Mouse (Mus musculus) cerebellum, postnatal 36 days (tissue): Measurements from ENCODE around the gene Ifih1.

Experiments
- DNase-seq, 2 experiments: peaks; one replicate each; pipeline ENCODE4 v3.0.0; 2021 to 2022; ENCODE audit warnings: mixed read lengths in 2 of 2

Gene Ifih1

GRCm38 (mm10) chr2:62646014-62646645 lies at the start of gene Ifih1:
TSS of gene Ifih1 (minus strand) at chr2:62646255.
- DNase-seq: no peak

GRCm38 (mm10) chr2:62685934-62686333 lies 39.9 kb upstream of the Ifih1 start:
- DNase-seq: no peak

GRCm38 (mm10) chr2:62684989-62685595 lies 39.0 kb upstream of the Ifih1 start:
- DNase-seq: no peak

GRCm38 (mm10) chr2:62681667-62682066 lies 35.6 kb upstream of the Ifih1 start:
- DNase-seq: peak; percentile 3 to 7

- no peak for DNase-seq
These were observed 26.7 kb upstream of the Ifih1 start for GRCm38 (mm10) chr2:62672788-62673187.

GRCm38 (mm10) chr2:62670767-62671166 lies 24.7 kb upstream of the Ifih1 start:
- DNase-seq: no peak

DNA sequence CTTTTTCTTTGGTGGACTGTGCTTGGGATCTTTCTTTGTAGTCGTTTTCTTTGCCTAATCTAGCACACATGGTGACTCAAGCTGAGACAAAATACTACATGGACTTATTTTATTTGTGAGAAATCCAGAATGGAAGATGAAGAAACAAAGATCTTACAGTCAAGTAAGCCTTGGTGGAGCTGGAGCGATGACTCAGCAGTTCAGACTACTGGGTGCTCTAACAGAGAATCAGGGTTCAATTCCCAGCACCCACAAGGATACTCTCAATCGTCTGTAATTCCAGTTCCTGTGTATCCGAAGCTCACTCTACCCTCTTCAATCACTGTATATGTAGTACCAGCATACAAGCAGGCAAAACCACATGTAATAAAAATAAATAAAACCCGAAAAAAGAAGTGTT lies 24.2 kb upstream of the Ifih1 start:
- no peak for DNase-seq

GRCm38 (mm10) chr2:62669848-62670247 lies 23.8 kb upstream of the Ifih1 start:
- DNase-seq: no peak

GRCm38 (mm10) chr2:62665536-62665935 lies 19.5 kb upstream of the Ifih1 start:
- DNase-seq: no peak

- DNase-seq: no peak
These were observed 18.8 kb upstream of the Ifih1 start for GRCm38 (mm10) chr2:62664839-62665238.

- peak; percentile 69 to 81 for DNase-seq
These were observed 18.1 kb upstream of the Ifih1 start, which contains the start of gene Gca for GRCm38 (mm10) chr2:62664135-62664670. TSS of gene Gca (plus strand) at chr2:62664285.

DNA sequence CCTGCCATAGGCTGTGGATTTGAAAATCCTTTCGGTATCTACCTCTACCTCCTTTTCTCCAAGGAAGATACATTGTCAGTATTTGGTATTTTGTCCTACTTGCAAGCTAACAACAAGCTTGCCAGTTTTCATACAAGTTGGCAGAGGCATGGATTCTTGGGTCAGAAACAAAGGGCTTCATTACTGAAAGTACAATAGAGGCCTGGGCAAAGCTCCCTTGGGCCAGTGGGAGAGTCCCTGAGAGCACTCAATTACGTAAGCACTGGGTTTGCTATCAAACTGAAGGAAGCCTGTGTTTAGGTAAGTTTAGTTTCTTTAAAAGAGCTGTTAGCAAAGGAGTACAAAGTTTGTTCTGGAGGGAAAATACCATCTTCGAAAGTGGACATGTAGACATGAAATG lies 16.5 kb upstream of the Ifih1 start:
- no peak for DNase-seq

- no peak for DNase-seq
These were observed 14.5 kb upstream of the Ifih1 start for GRCm38 (mm10) chr2:62660565-62660964.

DNA sequence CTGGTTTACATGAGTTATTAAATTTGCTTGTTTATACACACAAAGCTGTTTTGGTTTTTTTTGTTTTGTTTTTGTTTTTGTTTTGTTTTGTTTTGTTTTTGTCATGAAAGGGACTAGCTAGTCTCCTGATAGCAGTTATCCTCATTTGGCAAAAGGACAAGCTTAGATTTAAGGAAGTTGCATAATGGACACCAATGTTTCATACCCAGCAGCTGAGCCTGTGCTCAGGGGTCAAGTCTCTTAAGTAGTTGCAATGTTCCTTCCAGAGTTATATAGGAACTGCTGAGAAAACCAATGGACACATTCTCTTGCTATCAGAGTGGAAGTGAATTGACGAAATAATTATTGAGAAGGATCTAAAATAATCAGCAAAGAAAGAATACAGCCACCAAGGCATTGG lies 10.0 kb upstream of the Ifih1 start:
- DNase-seq: no peak

GRCm38 (mm10) chr2:62654519-62655338 lies 8.7 kb upstream of the Ifih1 start:
- DNase-seq: peak; percentile 36 to 52

DNA sequence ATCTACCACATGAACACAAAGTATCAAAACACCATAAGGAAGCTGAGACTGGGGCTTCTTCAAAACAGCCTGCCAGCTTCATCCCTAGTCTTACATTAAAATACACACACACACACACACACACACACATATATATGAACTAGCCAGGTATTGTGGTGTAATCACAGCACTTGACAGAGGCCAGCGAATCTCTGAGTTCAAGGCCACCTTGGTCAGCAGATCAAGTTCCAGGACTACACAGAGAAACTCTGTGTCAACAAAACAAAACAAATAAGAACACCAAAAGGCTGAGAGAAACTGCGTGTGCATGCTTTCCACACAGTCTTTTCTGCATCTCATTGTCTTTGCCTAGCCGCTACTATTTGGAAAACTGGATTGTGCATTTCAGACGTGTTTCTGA lies 6.4 kb upstream of the Ifih1 start:
- DNase-seq: no peak

- DNase-seq: no peak
These were observed 5.8 kb upstream of the Ifih1 start for GRCm38 (mm10) chr2:62651890-62652289.

DNA sequence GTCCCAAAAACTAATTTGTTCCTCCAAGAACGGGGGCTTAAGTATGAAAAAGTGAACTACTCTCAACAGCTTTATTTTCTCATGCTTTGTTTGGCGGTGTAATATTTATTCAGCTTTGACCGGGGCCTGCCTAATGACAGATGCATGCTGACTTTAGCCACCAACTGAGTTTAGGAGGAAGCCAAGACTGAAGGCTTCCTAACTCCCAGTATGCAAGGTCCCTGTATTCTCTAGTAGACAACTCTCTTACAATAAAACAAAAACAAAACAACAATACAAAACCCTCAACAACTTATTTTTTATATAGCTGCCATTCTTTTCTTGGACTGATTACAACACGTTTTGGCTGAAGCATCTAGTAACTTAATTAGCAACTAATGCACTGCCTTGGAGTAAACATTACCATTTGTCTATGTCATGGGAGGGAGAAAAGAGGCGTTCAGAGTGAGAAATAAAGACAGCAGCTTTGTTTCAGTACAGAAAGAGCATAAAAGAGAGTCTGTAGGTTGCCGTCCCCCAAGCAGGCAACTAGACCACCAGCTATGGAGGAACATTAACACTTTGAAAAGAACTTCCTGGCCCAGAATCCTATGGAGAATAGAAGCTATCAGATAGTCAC lies 725 bp upstream of the Ifih1 start:
- DNase-seq: no peak

- no peak for DNase-seq
These were observed 580 bp downstream of the Ifih1 start for GRCm38 (mm10) chr2:62645475-62645874.

DNA sequence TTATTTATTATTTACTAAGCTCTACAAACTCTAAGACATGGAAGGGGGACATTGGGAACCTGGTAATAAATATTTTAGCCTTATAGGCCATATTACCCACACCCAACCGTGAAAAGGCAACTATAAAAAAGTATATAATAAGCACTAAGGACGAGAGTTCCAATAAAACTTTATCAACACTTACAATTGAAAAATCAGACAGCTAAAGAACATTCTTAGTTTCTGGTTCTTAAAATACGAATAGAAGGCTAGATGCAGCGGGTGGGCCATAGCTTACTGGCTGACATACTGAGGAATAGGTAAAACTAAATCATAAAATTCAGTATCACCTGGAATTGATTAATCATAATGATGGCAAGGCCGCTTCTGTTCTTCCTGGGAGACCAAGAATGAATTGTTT lies 1.2 kb downstream of the Ifih1 start:
- no peak for DNase-seq

DNA sequence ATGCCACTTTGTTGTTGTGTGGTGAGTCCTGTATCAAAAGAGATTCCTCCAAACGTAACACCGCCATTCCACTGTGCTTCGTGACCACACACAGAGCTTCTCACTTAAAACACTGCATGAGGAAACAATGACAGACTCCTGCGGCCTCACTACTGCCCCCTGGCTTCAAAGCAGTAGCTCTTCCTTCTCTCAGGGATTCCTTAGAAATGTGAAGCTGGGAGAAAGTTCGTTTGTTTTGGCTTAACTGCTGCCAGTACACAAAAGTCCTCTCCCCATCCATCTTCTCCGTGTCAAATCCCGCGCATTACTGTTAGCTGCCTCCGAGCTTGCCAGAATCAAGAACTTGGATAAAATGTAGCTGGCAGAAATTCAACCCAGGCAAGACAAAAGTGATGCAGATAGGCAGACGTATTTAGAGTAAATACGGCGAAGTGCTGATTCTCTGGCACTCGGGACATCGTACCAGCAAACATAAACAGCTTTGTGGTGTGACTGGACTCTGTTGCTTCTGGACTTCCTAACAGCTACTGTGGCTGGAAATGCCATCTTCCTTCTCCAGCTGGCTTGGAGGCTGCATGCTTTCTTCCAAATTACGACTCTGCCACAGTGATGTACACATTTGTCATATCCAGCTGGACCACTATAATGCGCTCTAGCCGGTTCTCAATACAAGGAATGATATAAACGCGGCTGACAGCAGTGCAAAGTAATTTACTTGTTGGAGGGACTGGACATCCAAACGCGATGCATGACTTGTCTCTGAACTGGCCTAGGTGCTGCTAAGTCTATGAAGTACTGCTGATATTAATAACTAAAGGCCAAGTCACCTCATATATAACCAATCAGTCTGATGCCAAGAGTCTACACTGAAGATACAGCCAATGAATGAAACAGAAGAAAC lies 2.4 kb downstream of the Ifih1 start:
- no peak for DNase-seq

DNA sequence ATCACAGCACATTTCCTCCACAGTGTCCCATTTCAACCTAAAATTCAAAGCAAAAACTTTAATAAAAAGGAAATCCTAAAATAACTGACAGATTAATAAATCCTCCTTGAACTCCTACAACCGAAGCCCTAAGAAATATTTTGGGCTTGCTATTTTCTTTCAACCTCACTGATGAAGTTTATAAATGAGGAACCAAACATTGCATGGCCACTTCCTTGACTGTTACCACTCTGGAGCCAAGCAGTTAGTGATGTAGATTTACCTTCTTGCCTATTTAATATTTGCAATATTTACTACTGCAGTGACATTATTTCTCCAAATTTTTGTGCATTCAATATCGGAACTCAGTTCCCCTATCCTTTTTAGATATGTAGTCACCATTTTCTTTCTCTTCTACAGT lies 6.2 kb downstream of the Ifih1 start:
- DNase-seq: no peak
